Mouse (Mus musculus) liver, embryonic 14.5 days (tissue): Measurements from ENCODE around the gene Lekr1. TPM values are rescaled to one million over a fixed set of nuclear protein-coding genes. Genes with fewer than 3 reads are reported as not detected.
"Not testable (repeated sequence)": the region's sequence is repeated elsewhere in the genome, so short reads cannot be mapped to it uniquely, and the experiment has no call there.

Experiments used
- ATAC-seq: fragments of 200-750 bp; cut with Nextera tagmentation; 2 replicates; pipeline ENCODE4 v1.8.0; 2017; ENCODE audit warnings: moderate number of reproducible peaks, mild to moderate bottlenecking, moderate library complexity; ENCODE audit not compliant: insufficient read depth
- DNase-seq, 3 experiments: peaks; one replicate each; pipeline ENCODE4 v3.0.0-alpha.2; 2012 to 2013; ENCODE audit warnings: low read depth in 3 of 3, low spot score in 3 of 3
- H3K27ac ChIP-seq: fragments of 300-500 bp; sonication (generic); 2 replicates; pipeline ENCODE4 v1.5.1; 2014; ENCODE audit warnings: moderate library complexity, mild to moderate bottlenecking, control low read depth, inconsistent platforms
- H3K27me3 ChIP-seq: fragments of 300-500 bp; sonication (generic); 2 replicates; pipeline ENCODE4 v1.6.1; 2014; ENCODE audit warnings: mild to moderate bottlenecking, low read length, moderate library complexity; ENCODE audit not compliant: control insufficient read depth, insufficient read depth
- H3K36me3 ChIP-seq: fragments of 300-500 bp; sonication (generic); replicated peaks from 2 replicates; pipeline ENCODE4 v1.6.1; 2014; ENCODE audit warnings: low read depth; ENCODE audit not compliant: control insufficient read depth, insufficient read depth
- H3K4me1 ChIP-seq, 2 experiments: fragments of 200-500 bp in 1 of 2; fragments of 300-500 bp in 1 of 2; sonication (generic) in 1 of 2; replicated peaks; 2 replicates each; pipeline ENCODE4 v1.6.1; 2012 to 2014; ENCODE audit warnings: antibody characterized with exemption in 1 of 2, inconsistent platforms in 1 of 2, low read length in 1 of 2; ENCODE audit not compliant: control insufficient read depth in 2 of 2, insufficient read depth in 2 of 2
- H3K4me2 ChIP-seq: fragments of 300-500 bp; sonication (generic); 2 replicates; pipeline ENCODE4 v1.6.1; 2014; ENCODE audit warnings: low read depth, mild to moderate bottlenecking, control low read depth, moderate library complexity
- H3K4me3 ChIP-seq, 2 experiments: fragments of 200-500 bp in 1 of 2; fragments of 300-500 bp in 1 of 2; sonication (generic) in 1 of 2; 2 replicates each; pipeline ENCODE4 v1.5.1; 2012 to 2014; ENCODE audit warnings: low read depth in 2 of 2, low read length in 2 of 2, mild to moderate bottlenecking in 2 of 2, control low read depth in 1 of 2, inconsistent platforms in 1 of 2, moderate library complexity in 1 of 2; ENCODE audit not compliant: insufficient read depth in 1 of 2
- H3K9ac ChIP-seq: fragments of 300-500 bp; sonication (generic); replicated peaks from 2 replicates; pipeline ENCODE4 v1.6.1; 2014; ENCODE audit warnings: mild to moderate bottlenecking, control low read depth, moderate library complexity
- H3K9me3 ChIP-seq: fragments of 300-500 bp; sonication (generic); 2 replicates; pipeline ENCODE4 v1.6.1; 2016; ENCODE audit warnings: low read length, mixed read lengths; ENCODE audit not compliant: control insufficient read depth
- CTCF ChIP-seq: IDR thresholded peaks from 2 replicates; pipeline ENCODE4 v1.5.1; 2016; ENCODE audit warnings: antibody characterized with exemption, low read depth, control low read depth
- EP300 ChIP-seq: IDR thresholded peaks from 2 replicates; pipeline ENCODE4 v1.6.1; 2016; ENCODE audit warnings: antibody characterized with exemption, low read depth
- WGBS: fragments of 180-500 bp; shearing (Covaris S2); extraction: QIAGEN DNeasy Blood & Tissue Kit; methylation state at CpG from one replicate; pipeline ENCODE4 v1.1.7; 2014; ENCODE audit not compliant: insufficient replicate concordance; 5-methylcytosine and 5-hydroxymethylcytosine counted together
- polyA plus RNA-seq, 2 experiments: library from polyadenylated mRNA; depleted of rRNA in 1 of 2; stranded (reverse) in 1 of 2; unstranded in 1 of 2; fragments of >200 nt; fragmentation: Nextera tagmentation in 1 of 2; extraction: Ambion mirVana in 1 of 2; gene quantifications; 2 replicates each; pipeline versions ENCODE4 v1.2.1 to v1.2.3; 2012 to 2014

Gene Lekr1
- polyA plus RNA-seq, 2 experiments: 0.48 to 0.96 TPM

DNA sequence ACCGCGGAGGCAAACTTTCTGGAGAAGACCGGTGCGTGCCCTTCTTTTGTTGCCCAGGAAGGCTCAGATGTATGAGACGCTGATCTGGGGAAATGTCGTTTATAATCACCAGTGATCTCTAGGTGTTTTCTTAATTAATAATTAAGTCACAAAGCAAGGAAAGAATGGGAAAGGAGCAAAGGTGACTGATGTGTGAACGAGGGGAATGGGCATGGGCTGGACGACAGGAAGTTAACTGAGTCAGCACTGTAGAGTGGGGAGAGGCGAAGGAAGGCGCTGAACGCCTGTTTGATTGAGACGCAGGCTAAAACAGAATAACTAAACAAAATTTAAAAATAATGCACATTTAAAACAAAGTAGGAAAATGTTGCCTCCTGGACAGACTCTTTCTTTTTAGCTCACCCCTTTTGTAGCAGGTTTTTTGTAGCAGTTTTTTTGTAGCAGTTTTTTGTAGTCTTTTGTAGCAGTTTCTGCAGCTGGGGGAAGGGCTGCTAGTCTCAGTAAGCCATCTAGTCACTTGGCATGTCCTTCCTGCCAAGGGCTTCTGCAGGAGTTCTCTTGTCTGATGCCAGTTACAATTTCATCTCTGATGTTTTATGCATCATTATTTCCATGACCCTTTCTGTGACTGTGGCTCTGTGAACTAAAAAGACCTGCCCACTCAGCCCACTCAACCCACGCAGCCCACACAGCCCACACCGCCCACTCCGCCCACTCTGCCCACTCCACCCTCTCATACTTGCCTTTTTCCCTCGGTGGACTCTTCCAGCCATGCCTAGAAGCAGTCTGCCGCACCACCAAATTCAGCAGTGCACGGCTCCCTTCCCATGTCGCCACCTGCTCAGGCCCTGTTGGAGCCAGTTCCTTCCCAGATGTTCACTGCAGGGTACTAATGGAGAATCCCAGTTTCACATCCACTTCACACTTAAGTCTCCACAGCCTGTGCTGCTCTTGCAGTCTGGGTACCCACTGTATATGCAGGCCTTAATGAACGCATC, 98.8 kb downstream of the Lekr1 start:
- Histone ChIP-seq H3K4me2 (no peak overlapping the region), H3K9me3 (no peaks in the 10 kb centered on the region), H3K36me3 (no peaks in the 10 kb centered on the region), H3K27me3 (no peaks in the 10 kb centered on the region), H3K4me1 (no peaks in the 10 kb centered on the region), H3K27ac (no peak overlapping the region), H3K9ac (no peak overlapping the region), H3K4me3 (no peak overlapping the region)
- TF ChIP-seq CTCF (no peak), EP300 (no peak)
- 61% methylated on average over 20 of the region's 20 CpGs for WGBS
- DNase-seq: no peak
- no peak for ATAC-seq

DNA sequence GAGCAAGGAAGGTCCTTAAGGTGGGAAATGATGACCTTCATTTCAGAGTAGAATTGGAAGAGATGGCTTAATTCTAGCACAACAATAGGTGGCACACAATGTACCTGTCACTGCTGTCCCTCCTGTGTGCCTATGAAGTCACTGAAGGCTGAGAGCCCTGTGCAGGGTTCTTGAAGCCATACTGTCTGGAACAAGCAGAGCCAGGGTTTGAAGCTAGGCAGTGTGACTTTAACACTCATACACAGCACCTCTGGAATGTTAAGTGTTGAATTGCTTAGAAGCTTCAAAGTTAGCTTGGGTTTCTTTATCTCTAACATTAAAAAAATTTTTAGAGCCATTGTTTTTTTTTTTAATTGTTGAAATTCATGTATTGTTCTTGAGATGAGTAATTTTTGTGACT, 100.4 kb downstream of the Lekr1 start:
- no peak overlapping the region for H3K4me3 ChIP-seq
- H3K27me3 ChIP-seq: no peaks in the 10 kb centered on the region
- no peaks in the 10 kb centered on the region for H3K36me3 ChIP-seq
- ATAC-seq: no peak
- no peak overlapping the region for H3K4me2 ChIP-seq
- no peaks in the 10 kb centered on the region for H3K9me3 ChIP-seq
- H3K9ac ChIP-seq: no peak overlapping the region
- DNase-seq: no peak
- no peak for TF ChIP-seq EP300
- TF ChIP-seq CTCF: no peak
- H3K27ac ChIP-seq: no peak overlapping the region
- no peaks in the 10 kb centered on the region for H3K4me1 ChIP-seq

DNA sequence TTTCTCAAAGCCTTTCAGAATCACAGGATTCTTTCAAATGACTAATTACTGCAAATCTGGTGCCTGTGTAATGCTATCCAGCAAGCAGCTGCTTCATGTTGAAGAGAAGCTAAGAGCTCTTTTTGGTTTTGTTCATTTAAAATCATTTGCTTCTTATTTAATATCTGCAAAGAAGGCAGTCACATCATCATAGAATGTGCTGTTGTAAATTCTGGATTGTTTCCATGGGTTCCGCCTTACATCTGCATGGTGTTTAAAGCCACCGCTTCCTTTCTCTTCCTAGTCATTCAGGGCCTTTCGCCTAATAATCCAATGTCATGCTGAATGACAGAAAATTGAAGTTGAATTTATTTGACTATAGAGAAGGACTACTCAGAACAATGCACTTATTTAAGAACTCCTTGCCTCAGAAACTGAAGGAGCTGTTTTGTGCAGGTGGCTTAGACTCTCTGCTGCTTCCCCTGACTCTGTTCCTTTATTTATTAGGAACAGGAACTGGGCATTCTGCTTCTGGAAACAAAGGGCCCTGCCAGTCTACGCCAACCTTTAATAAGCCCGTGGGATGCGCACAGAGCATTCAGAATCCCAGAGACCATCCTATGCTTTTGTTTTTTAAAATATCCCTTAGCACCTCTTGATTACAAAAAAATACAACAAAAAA, 101.3 kb downstream of the Lekr1 start:
- ATAC-seq: no peak
- H3K4me1 ChIP-seq: no peaks in the 10 kb centered on the region
- H3K9me3 ChIP-seq: no peaks in the 10 kb centered on the region
- TF ChIP-seq EP300 (no peak), CTCF (no peak)
- no peak for DNase-seq
- H3K27ac ChIP-seq: no peak overlapping the region
- no peaks in the 10 kb centered on the region for H3K36me3 ChIP-seq
- H3K4me3 ChIP-seq: no peak overlapping the region
- 73% methylated on average over 6 of the region's 6 CpGs for WGBS
- no peak overlapping the region for H3K9ac ChIP-seq
- H3K27me3 ChIP-seq: no peaks in the 10 kb centered on the region
- H3K4me2 ChIP-seq: no peak overlapping the region

DNA sequence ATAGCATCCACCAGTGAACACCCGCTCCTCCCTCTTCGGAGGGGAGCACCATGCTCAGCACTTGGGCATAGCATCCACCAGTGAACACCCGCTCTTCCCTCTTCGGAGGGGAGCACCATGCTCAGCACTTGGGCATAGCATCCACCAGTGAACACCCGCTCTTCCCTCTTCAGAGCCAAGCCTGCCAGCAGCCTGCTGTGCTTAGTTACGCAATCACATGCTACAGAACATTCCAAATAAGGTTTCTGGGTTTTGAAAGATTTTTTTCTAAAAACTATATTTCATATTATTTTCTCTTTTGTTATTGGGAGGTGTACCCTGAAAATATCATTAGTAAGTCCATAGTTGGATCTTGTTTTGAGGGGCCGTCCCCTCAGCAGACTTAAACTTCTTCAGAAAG, 103.6 kb downstream of the Lekr1 start:
- not testable (repeated sequence) for H3K36me3 ChIP-seq, H3K4me1 ChIP-seq

DNA sequence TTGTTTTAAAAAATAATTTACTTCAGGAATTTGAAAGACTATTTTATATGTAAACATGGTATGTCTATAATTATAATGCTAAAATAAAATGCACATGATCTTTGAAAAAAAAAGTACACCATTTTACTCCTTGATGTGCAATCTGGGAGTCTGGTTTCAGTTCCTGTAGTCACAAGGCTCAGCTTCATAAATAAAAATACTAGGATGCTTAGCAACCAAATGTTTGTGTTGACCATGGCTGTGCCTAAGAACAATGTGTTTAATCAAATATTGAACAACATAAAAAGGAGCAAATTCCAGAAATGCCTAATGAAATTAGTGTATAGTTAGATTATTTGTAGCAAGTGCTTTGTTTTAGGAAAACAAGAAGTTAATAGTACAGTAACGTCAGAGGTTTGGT, 107.9 kb downstream of the Lekr1 start:
- no peaks in the 10 kb centered on the region for H3K4me1 ChIP-seq
- H3K4me2 ChIP-seq: no peak overlapping the region
- H3K27ac ChIP-seq: no peak overlapping the region
- H3K4me3 ChIP-seq: no peak overlapping the region
- ATAC-seq: no peak
- DNase-seq: no peak
- H3K36me3 ChIP-seq: no peaks in the 10 kb centered on the region
- TF ChIP-seq CTCF: no peak
- TF ChIP-seq EP300: no peak
- 60% methylated on average over 1 of the region's 1 CpGs for WGBS
- H3K27me3 ChIP-seq: no peaks in the 10 kb centered on the region
- H3K9me3 ChIP-seq: no peaks in the 10 kb centered on the region
- no peak overlapping the region for H3K9ac ChIP-seq

More for the DNA sequence above, 103.6 kb downstream of the Lekr1 start:
- H3K4me2 ChIP-seq, ATAC-seq, H3K27me3 ChIP-seq, H3K9me3 ChIP-seq, H3K27ac ChIP-seq, H3K4me3 ChIP-seq, DNase-seq, H3K9ac ChIP-seq: not testable (repeated sequence)
- 73% methylated on average over 5 of the region's 7 CpGs for WGBS
